Mouse (Mus musculus): ENCODE results near the gene Ppp1r10. TPM values are rescaled to one million over a fixed set of nuclear protein-coding genes. Genes with fewer than 3 reads are reported as not detected.

Ppp1r10 gene
- total and polyA plus RNA-seq, 3 experiments, result 14.5 to 70.3 (median 31.6) TPM

DNA sequence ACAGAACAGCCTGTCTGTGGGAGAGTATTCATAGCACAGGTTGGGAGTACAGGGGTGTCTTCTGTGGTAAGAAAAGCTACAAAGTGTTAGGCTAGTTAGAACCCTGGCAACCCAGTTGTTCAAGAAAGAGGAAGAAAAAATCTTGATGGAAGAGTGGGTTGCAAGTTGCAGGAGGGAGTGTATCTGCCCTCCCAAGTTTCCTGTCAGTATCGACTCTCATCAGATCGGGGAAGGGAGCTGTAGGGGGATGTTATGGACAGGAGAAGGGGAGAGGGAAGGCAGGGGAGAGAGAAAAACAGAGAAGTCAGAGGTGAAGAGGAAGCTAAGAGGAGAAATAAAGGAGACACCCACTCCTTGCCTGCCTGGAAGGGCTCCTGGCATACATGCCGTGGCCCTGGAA lies 15.6 kb upstream of the Ppp1r10 start:
- Histone ChIP-seq H3K27ac (ENCODE audit: insufficient read depth, low read depth) (no peak overlapping the region), H3K4me1 (ENCODE audit: control insufficient read depth in 1 of 2, insufficient read depth in 2 of 2) (peaks cover 5 to 23% of the 10 kb centered on the region in 2 experiments), H3K79me2 (replicated peaks; ENCODE audit: control insufficient read depth, extremely low read depth, insufficient read depth, poor library complexity, severe bottlenecking) (peaks cover 6% of the 10 kb centered on the region), H3K27me3 (replicated peaks) (no peaks in the 10 kb centered on the region), H3K9me3 (replicated peaks; ENCODE audit: low read length) (no peaks in the 10 kb centered on the region), H3K4me3 (replicated peaks in 1 of 3; ENCODE audit: low read depth in 2 of 3, low read length in 2 of 3, poor library complexity in 1 of 3) (no peak overlapping the region), H3K9ac (ENCODE audit: insufficient read depth, low read depth) (no peak overlapping the region), H3K36me3 (replicated peaks in 1 of 2; ENCODE audit: control insufficient read depth in 1 of 2, insufficient read depth in 1 of 2, low read length in 1 of 2) (peaks cover 18 to 58% of the 10 kb centered on the region in 2 experiments), H3K4me2 (ENCODE audit: insufficient read depth, low read depth, poor library complexity, severe bottlenecking) (no peak overlapping the region)
- in situ Hi-C loops (cut with MboI; ENCODE audit: low pct_ligation_motif_present, low pct_unique_long_range_greater_than_20kb, low sequenced_read_pairs) (no loop called here), dilution Hi-C loops (cut with MboI; ENCODE audit: extremely low pct_ligation_motif_present, extremely low pct_unique_long_range_greater_than_20kb, low sequenced_read_pairs) (no loop called here)
- no peak for TF ChIP-seq ELF1 (IDR thresholded peaks at IDR 0.05; ENCODE audit: low read depth, low read length)
- no peak for TF ChIP-seq MEF2A (IDR thresholded peaks at IDR 0.05; ENCODE audit: borderline replicate concordance, low read depth, low read length)
- no peak for TF ChIP-seq RAD21 (IDR thresholded peaks at IDR 0.05; ENCODE audit: low read depth, low read length)
- TF ChIP-seq PAX5 (IDR thresholded peaks at IDR 0.05; ENCODE audit: low read length), result no peak
- no peak for TF ChIP-seq SMC3 (IDR thresholded peaks at IDR 0.05; ENCODE audit: low read depth, low read length)
- no peak for TF ChIP-seq KAT2A (IDR thresholded peaks at IDR 0.05; ENCODE audit: insufficient replicate concordance, low read length)
- TF ChIP-seq EP300 (IDR thresholded peaks at IDR 0.05; ENCODE audit: low read length), result no peak
- no peak for DNase-seq (ENCODE audit: extremely low read depth)

DNA sequence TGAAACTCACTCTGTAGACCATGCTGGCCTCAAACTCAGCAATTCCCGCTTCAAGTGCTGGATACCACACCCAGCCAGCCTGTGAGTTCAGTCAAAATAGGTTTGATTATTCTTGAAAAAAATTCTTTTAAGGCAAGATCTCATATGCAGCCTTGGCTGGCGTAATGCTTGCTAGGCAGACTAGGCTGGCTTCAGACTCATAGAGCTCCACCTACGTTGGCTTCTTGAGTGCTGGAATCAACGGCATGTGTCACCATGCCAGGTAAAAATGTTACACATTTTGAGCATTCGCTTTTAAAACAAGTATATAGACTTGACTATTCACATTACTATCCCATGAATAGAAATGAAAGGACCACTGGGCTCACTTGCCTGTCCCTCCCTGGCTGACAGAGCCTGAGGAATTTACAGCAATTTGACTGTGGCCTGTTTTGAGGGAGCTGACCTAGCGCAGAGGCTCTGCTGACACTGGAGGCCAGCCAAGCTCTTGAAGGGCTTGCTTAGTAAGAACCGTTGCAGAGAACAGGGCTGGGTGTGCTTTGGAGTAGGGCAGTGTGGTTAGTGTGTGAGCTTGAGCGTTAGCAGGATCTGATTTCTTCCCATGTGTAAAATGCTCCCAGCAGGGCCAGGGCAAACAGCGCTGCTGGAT lies 12.8 kb upstream of the Ppp1r10 start:
- no peak overlapping the region for H3K9ac ChIP-seq (ENCODE audit: insufficient read depth, low read depth)
- dilution Hi-C loops (cut with MboI; ENCODE audit: extremely low pct_ligation_motif_present, extremely low pct_unique_long_range_greater_than_20kb, low sequenced_read_pairs), result no loop called here

DNA sequence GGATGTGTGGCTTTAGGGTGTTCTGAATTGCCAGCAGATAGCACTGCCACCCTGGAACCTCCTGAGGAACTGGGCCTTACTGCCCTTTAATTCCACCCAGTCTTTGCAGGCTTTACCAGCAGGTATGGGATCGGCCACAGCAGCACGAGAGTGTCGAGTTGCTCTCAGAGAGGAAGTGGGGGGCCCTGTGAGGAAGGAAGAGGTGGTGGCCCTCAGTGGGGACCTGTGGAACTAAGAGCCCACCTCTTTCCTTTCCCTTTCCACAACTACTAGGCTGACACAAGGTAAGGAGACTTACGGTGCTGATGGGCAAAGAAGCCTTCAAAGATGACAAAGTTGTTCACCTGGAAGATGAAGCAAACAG lies 12.3 kb upstream of the Ppp1r10 start:
- no peak for DNase-seq (ENCODE audit: extremely low read depth)
- Histone ChIP-seq H3K36me3 (replicated peaks in 1 of 2; ENCODE audit: control insufficient read depth in 1 of 2, insufficient read depth in 1 of 2, low read length in 1 of 2) (peaks cover 25 to 83% of the 10 kb centered on the region in 2 experiments), H3K9me3 (replicated peaks; ENCODE audit: low read length) (no peaks in the 10 kb centered on the region), H3K27ac (ENCODE audit: insufficient read depth, low read depth) (no peak overlapping the region), H3K9ac (ENCODE audit: insufficient read depth, low read depth) (no peak overlapping the region), H3K4me1 (ENCODE audit: control insufficient read depth in 1 of 2, insufficient read depth in 2 of 2) (peaks cover 0 to 15% of the 10 kb centered on the region in 2 experiments; a peak in 3 of 4 replicates), H3K27me3 (replicated peaks) (no peaks in the 10 kb centered on the region), H3K4me2 (ENCODE audit: insufficient read depth, low read depth, poor library complexity, severe bottlenecking) (no peak overlapping the region), H3K4me3 (replicated peaks in 1 of 3; ENCODE audit: low read depth in 2 of 3, low read length in 2 of 3, poor library complexity in 1 of 3) (no peak overlapping the region), H3K79me2 (replicated peaks; ENCODE audit: control insufficient read depth, extremely low read depth, insufficient read depth, poor library complexity, severe bottlenecking) (no peaks in the 10 kb centered on the region)
- TF ChIP-seq E2F4 (IDR thresholded peaks at IDR 0.05; ENCODE audit: insufficient replicate concordance, low read depth, low read length), result no peak
- TF ChIP-seq GABPA (IDR thresholded peaks at IDR 0.05; ENCODE audit: insufficient replicate concordance, low read depth, low read length), result no peak
- no peak for TF ChIP-seq ELF1 (IDR thresholded peaks at IDR 0.05; ENCODE audit: low read depth, low read length)
- no peak for TF ChIP-seq HCFC1 (IDR thresholded peaks at IDR 0.05; ENCODE audit: low read depth, low read length)
- TF ChIP-seq CTCF (conservative IDR thresholded peaks at IDR 0.05 in 1 of 2, IDR thresholded peaks at IDR 0.05 in 1 of 2; ENCODE audit: low read depth in 2 of 2, low read length in 2 of 2), result no peak
- in situ Hi-C loops (cut with MboI; ENCODE audit: low pct_ligation_motif_present, low pct_unique_long_range_greater_than_20kb, low sequenced_read_pairs) (no loop called here), dilution Hi-C loops (cut with MboI; ENCODE audit: extremely low pct_ligation_motif_present, extremely low pct_unique_long_range_greater_than_20kb, low sequenced_read_pairs) (no loop called here)

More for the DNA sequence above, 12.8 kb upstream of the Ppp1r10 start:
- Histone ChIP-seq H3K4me2 (ENCODE audit: insufficient read depth, low read depth, poor library complexity, severe bottlenecking) (no peak overlapping the region), H3K36me3 (replicated peaks in 1 of 2; ENCODE audit: control insufficient read depth in 1 of 2, insufficient read depth in 1 of 2, low read length in 1 of 2) (peaks cover 25 to 78% of the 10 kb centered on the region in 2 experiments), H3K79me2 (replicated peaks; ENCODE audit: control insufficient read depth, extremely low read depth, insufficient read depth, poor library complexity, severe bottlenecking) (no peaks in the 10 kb centered on the region), H3K27me3 (replicated peaks) (no peaks in the 10 kb centered on the region), H3K4me3 (replicated peaks in 1 of 3; ENCODE audit: low read depth in 2 of 3, low read length in 2 of 3, poor library complexity in 1 of 3) (no peak overlapping the region), H3K27ac (ENCODE audit: insufficient read depth, low read depth) (no peak overlapping the region), H3K9me3 (replicated peaks; ENCODE audit: low read length) (no peaks in the 10 kb centered on the region), H3K4me1 (ENCODE audit: control insufficient read depth in 1 of 2, insufficient read depth in 2 of 2) (peaks cover 0 to 12% of the 10 kb centered on the region in 2 experiments; a peak in 3 of 4 replicates)
- TF ChIP-seq USF1 (IDR thresholded peaks at IDR 0.05; ENCODE audit: low read depth, low read length) (no peak), IRF4 (IDR thresholded peaks at IDR 0.05; ENCODE audit: low read depth, low read length) (no peak), POLR2AphosphoS2 (IDR thresholded peaks at IDR 0.05; ENCODE audit: low read depth, low read length) (no peak), JUND (conservative IDR thresholded peaks at IDR 0.05; ENCODE audit: low read depth, low read length) (no peak), MAX (IDR thresholded peaks at IDR 0.05; ENCODE audit: low read length) (no peak), MAZ (IDR thresholded peaks at IDR 0.05; ENCODE audit: low read depth, low read length) (no peak), RCOR1 (conservative IDR thresholded peaks at IDR 0.05; ENCODE audit: low read depth, low read length) (no peak), TBP (conservative IDR thresholded peaks at IDR 0.05; ENCODE audit: low read depth, low read length) (no peak)
- DNase-seq (ENCODE audit: extremely low read depth), result no peak
- in situ Hi-C loops (cut with MboI; ENCODE audit: low pct_ligation_motif_present, low pct_unique_long_range_greater_than_20kb, low sequenced_read_pairs), result no loop called here

Data from CH12.LX (cell line).